9 mouse cellular contexts compared by ENCODE assay signal in genomic region chr9:58133893-58134884, GRCm38 (mm10). TPM values are rescaled to one million over a fixed set of nuclear protein-coding genes. Genes with fewer than 3 reads are reported as not detected.
DNase-seq lines count a peak whose midpoint lies in the region; ATAC-seq and TF ChIP-seq lines count a peak whose summit lies in the region.
"Had no signal": no experiment of that assay in that cellular context is flagged by ENCODE, and none has a peak within 500 bp of the region (broad histone marks: within the 10 kb centered on the region; RNA-seq: fewer than 3 reads in every experiment).

No protein-coding gene starts in this region.

- peaks cover 16% of the 10 kb centered on the region for H3K4me1 ChIP-seq in hindbrain, embryonic 11.5 days (replicated peaks; ENCODE audit: control insufficient read depth, insufficient read depth, low read length)
- peaks cover 16% of the 10 kb centered on the region for H3K4me1 ChIP-seq in midbrain, embryonic 14.5 days (ENCODE audit: control insufficient read depth, insufficient read depth, low read length)

- H3K4me2 ChIP-seq in hindbrain, embryonic 11.5 days (replicated peaks; ENCODE audit: low read depth, low read length) = peak overlapping the region; percentile 7; the same call in 1 of the 2 replicates
- H3K4me2 ChIP-seq in midbrain, embryonic 14.5 days (ENCODE audit: low read length) = no peak overlapping the region

- TF ChIP-seq POLR2A in brain, embryonic 14.5 days (IDR thresholded peaks at IDR 0.05; ENCODE audit: borderline replicate concordance, extremely low read depth, insufficient read depth, insufficient read length, poor library complexity, severe bottlenecking) = no peak

- peak overlapping the region; percentile 37 for H3K27ac ChIP-seq in hindbrain, embryonic 11.5 days (ENCODE audit: low read depth, low read length)
- no peak overlapping the region for H3K27ac ChIP-seq in midbrain, embryonic 14.5 days (replicated peaks; ENCODE audit: low read depth, low read length)

- H3K27me3 ChIP-seq in hindbrain, embryonic 11.5 days (ENCODE audit: control insufficient read depth, insufficient read depth, low read length) = peaks cover 20% of the 10 kb centered on the region
- 0 out of 2 replicates have a peak, but pooled peaks cover 3% of the 10 kb centered on the region for H3K27me3 ChIP-seq in midbrain, embryonic 14.5 days (ENCODE audit: control insufficient read depth, insufficient read depth, low read length)
- H3K27me3 ChIP-seq: Patski had no signal

- 16% methylated on average over 16 of the region's 17 CpGs for WGBS in hindbrain, embryonic 11.5 days
- 15% methylated on average over 14 of the region's 17 CpGs for WGBS in midbrain, embryonic 14.5 days

- TF ChIP-seq CTCF in brain, embryonic 14.5 days (IDR thresholded peaks at IDR 0.05; ENCODE audit: borderline replicate concordance, extremely low read depth, insufficient read depth, insufficient read length) = no peak

- H3K9me3 ChIP-seq in hindbrain, embryonic 11.5 days (ENCODE audit: control insufficient read depth, low read length) = no peaks in the 10 kb centered on the region
- no peaks in the 10 kb centered on the region for H3K9me3 ChIP-seq in midbrain, embryonic 14.5 days (ENCODE audit: control insufficient read depth, low read length)

- ATAC-seq in hindbrain, embryonic 11.5 days (ENCODE audit: low FRiP score) = no peak
- peak; percentile 37; the same call in 1 of the 2 replicates for ATAC-seq in midbrain, embryonic 14.5 days (ENCODE audit: low FRiP score, low TSS enrichment)
- ATAC-seq: Patski had no signal

- no peak overlapping the region for H3K9ac ChIP-seq in hindbrain, embryonic 11.5 days (ENCODE audit: low read depth, low read length)
- no peak overlapping the region for H3K9ac ChIP-seq in midbrain, embryonic 14.5 days (replicated peaks; ENCODE audit: low read length)

- no peak overlapping the region for H3K4me3 ChIP-seq in hindbrain, embryonic 11.5 days (ENCODE audit: low read depth, low read length)
- H3K4me3 ChIP-seq in midbrain, embryonic 14.5 days (replicated peaks; ENCODE audit: low read depth, low read length) = no peak overlapping the region

- H3K36me3 ChIP-seq in hindbrain, embryonic 11.5 days (ENCODE audit: control insufficient read depth, insufficient read depth, low read length) = no peaks in the 10 kb centered on the region
- no peaks in the 10 kb centered on the region for H3K36me3 ChIP-seq in midbrain, embryonic 14.5 days (ENCODE audit: control insufficient read depth, insufficient read depth, low read length)

- DNase-seq in CD4-positive helper T cell, adult 2 months (ENCODE audit: low read depth, low spot score) = peak; percentile 49
- DNase-seq in brain, embryonic 14.5 days (ENCODE audit: low read depth) = peak; percentile 62
- DNase-seq in hindbrain, embryonic 11.5 days (ENCODE audit: low spot score) = peak; percentile 48
- DNase-seq in midbrain, embryonic 14.5 days = peak; percentile 57
- no peak for DNase-seq in right cerebral cortex, postnatal 14 days
- DNase-seq in urinary bladder, postnatal 36 days (ENCODE audit: low spot score in 2 of 2) = no peak
- DNase-seq in kidney, postnatal 10 days = no peak
- no peak for DNase-seq in kidney, postnatal 25 days

RNA-seq across cellular contexts. Expression of gene Ccdc33, which starts 15.6 kb away (rescaled TPM):
- polyA plus RNA-seq in brain, embryonic 14.5 days (2012; rRNA removed) = 0.89 and 1.2 TPM in 2 replicates
- polyA plus RNA-seq in hindbrain, embryonic 11.5 days (2014; fragmentation: Nextera tagmentation; extraction: Ambion mirVana) = 0.31 and 0.99 TPM in 2 replicates
- polyA plus RNA-seq in midbrain, embryonic 14.5 days (2014; fragmentation: Nextera tagmentation; extraction: Ambion mirVana) = 0.09 and 0.54 TPM in 2 replicates

Comparison
In these comparisons a context has a peak if more than half of its experiments do, and no peak if none do; other contexts are left out.
1. DNase-seq: peak in CD4-positive helper T cell, adult 2 months (single experiment), brain, embryonic 14.5 days (single experiment), hindbrain, embryonic 11.5 days (single experiment) and midbrain, embryonic 14.5 days (single experiment); none in right cerebral cortex, postnatal 14 days (single experiment), urinary bladder, postnatal 36 days (0 of 2), kidney, postnatal 10 days (single experiment) and kidney, postnatal 25 days (0 of 2).